Mouse (Mus musculus): ENCODE results near the gene Thpo. TPM values are rescaled to one million over a fixed set of nuclear protein-coding genes. Genes with fewer than 3 reads are reported as not detected.
A peak's percentile ranks its signal among the peaks of the same experiment; 100 is the strongest.

The Thpo gene
- polyA plus RNA-seq, 1 experiment from 2014 or later = 0.62 TPM

GRCm38 (mm10) chr16:20736168-20736567 is 1.9 kb upstream of the Thpo start:
- Histone ChIP-seq H3K9ac (ENCODE audit: low read depth, low read length) (no peak overlapping the region), H3K4me3 (replicated peaks; ENCODE audit: low read depth, low read length) (no peak overlapping the region), H3K27ac (no peak overlapping the region), H3K27me3 (ENCODE audit: insufficient read depth, low read length) (peaks cover 3% of the 10 kb centered on the region; the same call in 1 of the 2 replicates), H3K4me2 (ENCODE audit: low read length) (no peak overlapping the region), H3K36me3 (ENCODE audit: insufficient read depth, low read length) (no peaks in the 10 kb centered on the region), H3K9me3 (replicated peaks; ENCODE audit: low read length) (no peaks in the 10 kb centered on the region), H3K4me1 (replicated peaks; ENCODE audit: insufficient read depth, low read length) (peaks cover 8% of the 10 kb centered on the region; the same call in 1 of the 2 replicates)
- no peak for DNase-seq (ENCODE audit: low spot score)
- WGBS = 91% methylated on average over 7 of the region's 7 CpGs
- no peak for ATAC-seq (replicated peaks; ENCODE audit: low FRiP score, low read depth)
- TF ChIP-seq CTCF (IDR thresholded peaks at IDR 0.05; ENCODE audit: low read depth) = no peak

GRCm38 (mm10) chr16:20735651-20736050 is 1.3 kb upstream of the Thpo start:
- no peaks in the 10 kb centered on the region for H3K9me3 ChIP-seq (replicated peaks; ENCODE audit: low read length)
- peaks cover 3% of the 10 kb centered on the region; the same call in 1 of the 2 replicates for H3K27me3 ChIP-seq (ENCODE audit: insufficient read depth, low read length)
- no peak for ATAC-seq (replicated peaks; ENCODE audit: low FRiP score, low read depth)
- no peak overlapping the region for H3K27ac ChIP-seq
- no peak overlapping the region for H3K4me3 ChIP-seq (replicated peaks; ENCODE audit: low read depth, low read length)
- no peak overlapping the region for H3K9ac ChIP-seq (ENCODE audit: low read depth, low read length)
- WGBS = 64% methylated on average over 5 of the region's 5 CpGs
- no peak for DNase-seq (ENCODE audit: low spot score)
- H3K36me3 ChIP-seq (ENCODE audit: insufficient read depth, low read length) = no peaks in the 10 kb centered on the region
- no peak overlapping the region for H3K4me2 ChIP-seq (ENCODE audit: low read length)
- no peak for TF ChIP-seq CTCF (IDR thresholded peaks at IDR 0.05; ENCODE audit: low read depth)
- peaks cover 8% of the 10 kb centered on the region; the same call in 1 of the 2 replicates for H3K4me1 ChIP-seq (replicated peaks; ENCODE audit: insufficient read depth, low read length)

GRCm38 (mm10) chr16:20732925-20733730 is 1.2 kb downstream of the Thpo start, which contains the start of gene Chrd:
TSS of gene Chrd (plus strand) at chr16:20733127.
- peak within 1 kb of the TSS; percentile 58 for H3K4me3 ChIP-seq (replicated peaks; ENCODE audit: low read depth, low read length)
- H3K4me2 ChIP-seq (ENCODE audit: low read length) = peak within 1 kb of the TSS; percentile 100
- peak within 1 kb of the TSS; percentile 62 for H3K9ac ChIP-seq (ENCODE audit: low read depth, low read length)
- under 1% methylated on average over 68 of the region's 70 CpGs for WGBS
- peaks cover 8% of the 10 kb centered on the region; the same call in 1 of the 2 replicates for H3K4me1 ChIP-seq (replicated peaks; ENCODE audit: insufficient read depth, low read length)
- H3K36me3 ChIP-seq (ENCODE audit: insufficient read depth, low read length) = no peaks in the 10 kb centered on the region
- ATAC-seq (replicated peaks; ENCODE audit: low FRiP score, low read depth) (peak; percentile 72), DNase-seq (ENCODE audit: low spot score) (peak; percentile 81)
- peak within 1 kb of the TSS; percentile 54; the same call in 1 of the 2 replicates for H3K27ac ChIP-seq
- no peak for TF ChIP-seq CTCF (IDR thresholded peaks at IDR 0.05; ENCODE audit: low read depth)
- H3K27me3 ChIP-seq (ENCODE audit: insufficient read depth, low read length) = peaks cover 3% of the 10 kb centered on the region; the same call in 1 of the 2 replicates
- no peaks in the 10 kb centered on the region for H3K9me3 ChIP-seq (replicated peaks; ENCODE audit: low read length)

- TF ChIP-seq CTCF (IDR thresholded peaks at IDR 0.05; ENCODE audit: low read depth) = no peak
- Histone ChIP-seq H3K27ac (peak overlapping the region; percentile 54; the same call in 1 of the 2 replicates), H3K4me3 (replicated peaks; ENCODE audit: low read depth, low read length) (peak overlapping the region; percentile 58), H3K4me2 (ENCODE audit: low read length) (peak overlapping the region; percentile 100), H3K9me3 (replicated peaks; ENCODE audit: low read length) (no peaks in the 10 kb centered on the region), H3K9ac (ENCODE audit: low read depth, low read length) (peak overlapping the region; percentile 62), H3K27me3 (ENCODE audit: insufficient read depth, low read length) (peaks cover 3% of the 10 kb centered on the region; the same call in 1 of the 2 replicates), H3K4me1 (replicated peaks; ENCODE audit: insufficient read depth, low read length) (peaks cover 8% of the 10 kb centered on the region; the same call in 1 of the 2 replicates), H3K36me3 (ENCODE audit: insufficient read depth, low read length) (no peaks in the 10 kb centered on the region)
- under 1% methylated on average over 22 of the region's 30 CpGs for WGBS
- peak; percentile 60 for DNase-seq (ENCODE audit: low spot score)
- peak; percentile 49 for ATAC-seq (replicated peaks; ENCODE audit: low FRiP score, low read depth)
These were observed 1.9 kb downstream of the Thpo start for GRCm38 (mm10) chr16:20732251-20732924.

- no peak overlapping the region for H3K9ac ChIP-seq (ENCODE audit: low read depth, low read length)
- no peak for TF ChIP-seq CTCF (IDR thresholded peaks at IDR 0.05; ENCODE audit: low read depth)
- no peaks in the 10 kb centered on the region for H3K36me3 ChIP-seq (ENCODE audit: insufficient read depth, low read length)
- peaks cover 8% of the 10 kb centered on the region; the same call in 1 of the 2 replicates for H3K4me1 ChIP-seq (replicated peaks; ENCODE audit: insufficient read depth, low read length)
- H3K27me3 ChIP-seq (ENCODE audit: insufficient read depth, low read length) = peaks cover 3% of the 10 kb centered on the region; the same call in 1 of the 2 replicates
- WGBS = 61% methylated on average over 5 of the region's 5 CpGs
- no peaks in the 10 kb centered on the region for H3K9me3 ChIP-seq (replicated peaks; ENCODE audit: low read length)
- no peak overlapping the region for H3K4me3 ChIP-seq (replicated peaks; ENCODE audit: low read depth, low read length)
- no peak overlapping the region for H3K27ac ChIP-seq
- no peak overlapping the region for H3K4me2 ChIP-seq (ENCODE audit: low read length)
- no peak for DNase-seq (ENCODE audit: low spot score)
- ATAC-seq (replicated peaks; ENCODE audit: low FRiP score, low read depth) = no peak
These were observed 2.6 kb downstream of the Thpo start for GRCm38 (mm10) chr16:20731688-20732087.

- TF ChIP-seq CTCF (IDR thresholded peaks at IDR 0.05; ENCODE audit: low read depth) = no peak
- WGBS = 27% methylated on average over 5 of the region's 5 CpGs
- H3K27me3 ChIP-seq (ENCODE audit: insufficient read depth, low read length) = peaks cover 3% of the 10 kb centered on the region; the same call in 1 of the 2 replicates
- H3K4me3 ChIP-seq (replicated peaks; ENCODE audit: low read depth, low read length) = no peak overlapping the region
- H3K4me1 ChIP-seq (replicated peaks; ENCODE audit: insufficient read depth, low read length) = peaks cover 8% of the 10 kb centered on the region; the same call in 1 of the 2 replicates
- DNase-seq (ENCODE audit: low spot score) (no peak), ATAC-seq (replicated peaks; ENCODE audit: low FRiP score, low read depth) (peak; percentile 40; the same call in 1 of the 2 replicates)
- no peaks in the 10 kb centered on the region for H3K9me3 ChIP-seq (replicated peaks; ENCODE audit: low read length)
- H3K36me3 ChIP-seq (ENCODE audit: insufficient read depth, low read length) = no peaks in the 10 kb centered on the region
- H3K4me2 ChIP-seq (ENCODE audit: low read length) = no peak overlapping the region
- H3K9ac ChIP-seq (ENCODE audit: low read depth, low read length) = 0 out of 2 replicates have a peak overlapping the region, but pooled peaks have one; percentile 13
- H3K27ac ChIP-seq = no peak overlapping the region
These were observed 4.0 kb downstream of the Thpo start for GRCm38 (mm10) chr16:20730293-20730711.
